Mouse (Mus musculus) forebrain, embryonic 16.5 days (tissue): Measurements from ENCODE around the gene Trappc12. TPM values are rescaled to one million over a fixed set of nuclear protein-coding genes. Genes with fewer than 3 reads are reported as not detected.
"Not testable (repeated sequence)": the region's sequence is repeated elsewhere in the genome, so short reads cannot be mapped to it uniquely, and the experiment has no call there.

Experiments used
- ATAC-seq: fragments of 200-750 bp; cut with Nextera tagmentation; 2 replicates; pipeline ENCODE4 v1.8.0; 2017; ENCODE audit warnings: mild to moderate bottlenecking, moderate library complexity
- H3K27ac ChIP-seq: fragments of 300-500 bp; sonication (generic); 2 replicates; pipeline ENCODE4 v1.5.1; 2014; ENCODE audit warnings: low read length, control low read depth
- H3K27me3 ChIP-seq: fragments of 300-500 bp; sonication (generic); replicated peaks from 2 replicates; pipeline ENCODE4 v1.6.1; 2014; ENCODE audit warnings: low read length; ENCODE audit not compliant: control insufficient read depth, insufficient read depth
- H3K36me3 ChIP-seq: fragments of 300-500 bp; sonication (generic); 2 replicates; pipeline ENCODE4 v1.6.1; 2014; ENCODE audit not compliant: control insufficient read depth, insufficient read depth
- H3K4me1 ChIP-seq: fragments of 300-500 bp; sonication (generic); replicated peaks from 2 replicates; pipeline ENCODE4 v1.6.1; 2014; ENCODE audit warnings: low read length; ENCODE audit not compliant: control insufficient read depth, insufficient read depth
- H3K4me2 ChIP-seq: fragments of 300-500 bp; sonication (generic); 2 replicates; pipeline ENCODE4 v1.6.1; 2014; ENCODE audit warnings: mild to moderate bottlenecking, low read length, control low read depth
- H3K4me3 ChIP-seq: fragments of 300-500 bp; sonication (generic); replicated peaks from 2 replicates; pipeline ENCODE4 v1.5.1; 2014; ENCODE audit warnings: mild to moderate bottlenecking, low read length, control low read depth
- H3K9ac ChIP-seq: fragments of 300-500 bp; sonication (generic); replicated peaks from 2 replicates; pipeline ENCODE4 v1.6.1; 2014; ENCODE audit warnings: low read depth, low read length, control low read depth
- H3K9me3 ChIP-seq: fragments of 300-500 bp; sonication (generic); 2 replicates; pipeline ENCODE4 v1.6.1; 2016; ENCODE audit warnings: low read length; ENCODE audit not compliant: control insufficient read depth
- WGBS: fragments of 180-500 bp; shearing (Covaris S2); extraction: QIAGEN DNeasy Blood & Tissue Kit; methylation state at CpG from one replicate; pipeline ENCODE4 v1.1.7; 2014; 5-methylcytosine and 5-hydroxymethylcytosine counted together
- polyA plus RNA-seq: library from polyadenylated mRNA; unstranded; fragments of >200 nt; fragmentation: Nextera tagmentation; extraction: Ambion mirVana; gene quantifications from 2 replicates; pipeline ENCODE4 v1.2.1, GENCODE M21; 2015

The Trappc12 gene
- polyA plus RNA-seq, 1 experiment from 2014 or later: 50.0 TPM

DNA sequence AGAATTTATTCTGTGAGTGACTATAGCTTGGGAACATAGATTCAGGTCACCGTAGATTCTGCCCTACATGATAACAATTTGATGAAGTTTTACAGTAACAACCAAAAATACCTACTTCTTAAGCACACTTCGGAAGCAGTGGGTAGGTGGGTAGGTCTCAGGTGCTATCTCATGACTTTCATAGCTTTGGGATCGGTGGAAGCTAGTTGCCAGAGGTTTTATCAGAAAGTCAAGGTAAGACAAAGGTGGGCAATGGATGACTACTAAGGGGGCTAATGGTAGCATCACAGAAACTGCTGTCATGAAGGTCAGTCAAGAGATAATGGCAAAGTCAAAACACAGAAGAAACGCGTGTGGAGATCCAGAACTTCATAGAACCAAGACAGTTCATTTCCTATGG, 604 bp upstream of the Trappc12 start:
- H3K27me3 ChIP-seq: no peaks in the 10 kb centered on the region
- no peak for ATAC-seq
- no peak overlapping the region for H3K27ac ChIP-seq
- H3K4me1 ChIP-seq: peaks cover 23% of the 10 kb centered on the region
- no peak overlapping the region for H3K9ac ChIP-seq
- H3K36me3 ChIP-seq: peaks cover 3% of the 10 kb centered on the region
- WGBS: 97% methylated on average over 5 of the region's 5 CpGs
- no peaks in the 10 kb centered on the region for H3K9me3 ChIP-seq
- H3K4me3 ChIP-seq: no peak overlapping the region
- H3K4me2 ChIP-seq: no peak overlapping the region; the same call in none of the 2 replicates

DNA sequence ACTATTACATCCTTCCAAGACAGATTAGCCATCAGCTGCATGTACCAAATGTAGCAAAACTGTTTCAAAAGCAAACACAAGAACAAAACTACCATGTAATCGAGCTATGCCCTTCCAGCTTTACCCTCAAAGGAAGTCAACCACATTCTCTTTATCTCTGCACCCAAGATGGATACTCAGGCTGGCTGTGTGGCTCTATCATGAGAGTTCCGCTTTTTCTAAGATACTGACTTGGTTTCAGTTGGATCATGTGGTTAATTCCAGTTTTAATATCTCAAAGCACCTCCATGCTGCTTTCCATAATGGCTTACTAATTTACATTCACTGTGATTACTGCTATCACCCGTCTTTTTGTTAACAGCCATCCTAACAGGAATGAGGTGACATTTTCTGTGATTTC, 6.9 kb downstream of the Trappc12 start:
- no peak overlapping the region for H3K4me2 ChIP-seq
- H3K27ac ChIP-seq: no peak overlapping the region
- peaks cover 6% of the 10 kb centered on the region for H3K36me3 ChIP-seq
- no peaks in the 10 kb centered on the region for H3K27me3 ChIP-seq
- 82% methylated on average over 3 of the region's 3 CpGs for WGBS
- peaks cover 10% of the 10 kb centered on the region for H3K4me1 ChIP-seq
- no peak for ATAC-seq
- no peak overlapping the region for H3K4me3 ChIP-seq
- no peaks in the 10 kb centered on the region for H3K9me3 ChIP-seq
- no peak overlapping the region for H3K9ac ChIP-seq

DNA sequence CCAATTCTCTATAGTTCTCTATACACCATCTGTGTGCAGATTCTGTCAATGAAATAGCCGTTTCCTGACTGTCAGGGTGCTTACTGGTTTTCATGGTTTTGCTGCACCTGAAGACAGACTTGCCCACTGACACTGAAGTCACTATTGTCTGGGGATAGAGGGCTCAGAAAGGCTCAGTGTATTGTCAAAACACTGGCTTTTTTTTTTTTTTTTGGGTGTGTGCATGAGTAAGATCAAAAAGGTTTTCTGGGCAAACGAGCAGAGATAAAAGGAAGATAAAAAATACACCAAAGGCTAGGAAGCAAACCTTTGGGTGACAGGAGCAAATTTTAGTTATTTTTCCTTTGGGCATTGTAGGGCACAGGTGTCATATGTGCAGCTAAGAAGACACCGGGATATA, 15.0 kb downstream of the Trappc12 start:
- Histone ChIP-seq H3K4me2 (no peak overlapping the region), H3K4me1 (no peaks in the 10 kb centered on the region), H3K36me3 (peaks cover 16% of the 10 kb centered on the region), H3K9ac (no peak overlapping the region), H3K4me3 (no peak overlapping the region), H3K27me3 (no peaks in the 10 kb centered on the region), H3K9me3 (no peaks in the 10 kb centered on the region), H3K27ac (no peak overlapping the region)
- WGBS: 92% methylated on average over 3 of the region's 3 CpGs
- ATAC-seq: no peak

DNA sequence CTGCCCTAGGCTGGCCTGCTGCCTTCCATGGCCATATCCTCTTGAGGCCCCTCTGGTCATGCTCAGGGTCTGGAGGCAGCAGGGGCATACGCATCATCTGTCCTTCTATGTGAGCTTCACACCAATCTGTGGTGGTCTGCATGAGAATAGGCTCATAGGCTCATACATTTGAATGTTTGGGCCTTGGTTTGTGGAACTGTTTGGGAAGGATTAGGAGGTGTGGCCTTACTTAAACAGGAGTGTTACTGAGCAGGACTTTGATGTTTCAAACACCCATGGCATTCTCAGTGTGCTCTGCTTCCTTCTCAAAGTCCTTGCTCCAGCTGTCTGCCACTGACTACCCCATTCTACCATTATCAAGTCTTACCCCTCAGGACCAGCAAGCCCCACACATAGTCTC, 16.0 kb downstream of the Trappc12 start:
- no peak overlapping the region for H3K9ac ChIP-seq
- WGBS: 100% methylated on average over 1 of the region's 1 CpGs
- no peaks in the 10 kb centered on the region for H3K4me1 ChIP-seq
- no peak overlapping the region for H3K4me2 ChIP-seq
- no peak overlapping the region for H3K27ac ChIP-seq
- H3K9me3 ChIP-seq: no peaks in the 10 kb centered on the region
- peaks cover 16% of the 10 kb centered on the region for H3K36me3 ChIP-seq
- no peaks in the 10 kb centered on the region for H3K27me3 ChIP-seq
- H3K4me3 ChIP-seq: no peak overlapping the region
- no peak for ATAC-seq

- not testable (repeated sequence) for H3K9me3 ChIP-seq, H3K4me3 ChIP-seq, H3K4me1 ChIP-seq, H3K4me2 ChIP-seq, H3K27me3 ChIP-seq, H3K9ac ChIP-seq, H3K27ac ChIP-seq, ATAC-seq
- WGBS: 96% methylated on average over 6 of the region's 6 CpGs
- peaks cover 16% of the 10 kb centered on the region for H3K36me3 ChIP-seq
These were observed 16.6 kb downstream of the Trappc12 start for GRCm38 (mm10) chr12:28733520-28734245.

GRCm38 (mm10) chr12:28732631-28733030, 17.6 kb downstream of the Trappc12 start:
- H3K9me3 ChIP-seq: no peaks in the 10 kb centered on the region
- WGBS: 96% methylated on average over 8 of the region's 8 CpGs
- H3K4me3 ChIP-seq: no peak overlapping the region
- H3K9ac ChIP-seq: no peak overlapping the region
- H3K4me1 ChIP-seq: no peaks in the 10 kb centered on the region
- H3K27me3 ChIP-seq: no peaks in the 10 kb centered on the region
- no peak overlapping the region for H3K4me2 ChIP-seq
- peaks cover 16% of the 10 kb centered on the region for H3K36me3 ChIP-seq
- no peak overlapping the region for H3K27ac ChIP-seq
- no peak for ATAC-seq

GRCm38 (mm10) chr12:28727061-28727460, 23.2 kb downstream of the Trappc12 start:
- no peaks in the 10 kb centered on the region for H3K4me1 ChIP-seq
- H3K9ac ChIP-seq: no peak overlapping the region
- H3K36me3 ChIP-seq: 0 out of 2 replicates have a peak, but pooled peaks cover 2% of the 10 kb centered on the region
- H3K27me3 ChIP-seq: no peaks in the 10 kb centered on the region
- no peak overlapping the region for H3K4me3 ChIP-seq
- H3K4me2 ChIP-seq: no peak overlapping the region
- no peaks in the 10 kb centered on the region for H3K9me3 ChIP-seq
- no peak overlapping the region for H3K27ac ChIP-seq
- 90% methylated on average over 5 of the region's 5 CpGs for WGBS
- ATAC-seq: no peak

- no peak for ATAC-seq
- Histone ChIP-seq H3K27ac (no peak overlapping the region), H3K4me2 (no peak overlapping the region), H3K9ac (no peak overlapping the region), H3K9me3 (no peaks in the 10 kb centered on the region), H3K36me3 (peaks cover 7% of the 10 kb centered on the region; the same call in 1 of the 2 replicates), H3K4me1 (no peaks in the 10 kb centered on the region), H3K27me3 (no peaks in the 10 kb centered on the region), H3K4me3 (no peak overlapping the region)
- 93% methylated on average over 4 of the region's 4 CpGs for WGBS
These were observed 24.1 kb downstream of the Trappc12 start for GRCm38 (mm10) chr12:28726204-28726603.

DNA sequence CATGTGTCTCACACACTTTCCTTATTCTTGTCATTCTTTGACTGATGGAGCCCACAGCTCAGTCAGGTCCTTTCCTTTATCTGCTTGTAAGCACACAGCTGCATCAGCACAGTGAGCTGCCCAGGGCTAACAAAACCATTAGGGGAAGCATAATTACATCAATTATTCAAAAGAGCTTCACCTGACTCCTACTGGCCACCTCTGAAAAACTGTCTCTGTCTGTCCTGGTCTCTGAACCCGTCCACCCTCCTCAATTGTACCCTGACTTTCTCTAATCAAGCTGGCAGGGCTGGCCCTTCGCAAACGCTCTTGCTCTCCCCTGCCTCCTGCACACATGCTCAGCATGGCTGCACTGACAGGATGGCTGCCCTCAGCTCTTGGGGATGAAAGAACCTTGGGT, 25.9 kb downstream of the Trappc12 start:
- H3K4me3 ChIP-seq: no peak overlapping the region
- H3K4me2 ChIP-seq: no peak overlapping the region
- no peak overlapping the region for H3K27ac ChIP-seq
- no peaks in the 10 kb centered on the region for H3K27me3 ChIP-seq
- WGBS: 74% methylated on average over 3 of the region's 3 CpGs
- peaks cover 18% of the 10 kb centered on the region for H3K36me3 ChIP-seq
- H3K4me1 ChIP-seq: no peaks in the 10 kb centered on the region
- no peak for ATAC-seq
- H3K9me3 ChIP-seq: no peaks in the 10 kb centered on the region
- no peak overlapping the region for H3K9ac ChIP-seq

DNA sequence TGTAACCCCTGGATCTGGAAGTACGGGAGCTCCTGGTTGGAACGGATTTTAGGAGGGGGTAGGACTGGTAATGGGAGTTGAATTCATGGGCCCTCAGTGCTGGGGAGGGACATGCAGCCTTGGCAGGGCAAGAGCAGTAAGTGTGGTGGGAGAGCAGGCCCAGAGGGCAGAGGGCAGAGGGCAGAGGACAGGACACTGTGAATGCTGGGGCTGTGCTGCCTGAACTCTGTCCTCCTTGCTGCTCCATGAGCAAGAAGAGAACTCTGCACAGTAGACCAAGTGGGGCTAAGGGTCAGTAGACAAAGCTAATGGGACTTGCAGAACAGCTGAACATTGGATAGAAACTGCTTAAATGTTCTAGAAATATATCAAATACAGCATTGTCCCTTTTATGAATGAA, 32.2 kb downstream of the Trappc12 start:
- no peaks in the 10 kb centered on the region for H3K4me1 ChIP-seq
- no peaks in the 10 kb centered on the region for H3K9me3 ChIP-seq
- no peak overlapping the region for H3K4me2 ChIP-seq
- no peak overlapping the region for H3K27ac ChIP-seq
- no peak overlapping the region for H3K9ac ChIP-seq
- no peak overlapping the region for H3K4me3 ChIP-seq
- WGBS: 95% methylated on average over 2 of the region's 2 CpGs
- H3K27me3 ChIP-seq: no peaks in the 10 kb centered on the region
- ATAC-seq: no peak
- peaks cover 18% of the 10 kb centered on the region for H3K36me3 ChIP-seq
